Mouse (Mus musculus) E14TG2a.4 (cell line): ENCODE results near the gene Trabd2b.

Source experiments
- CTCF ChIP-seq: conservative IDR thresholded peaks from 2 replicates; pipeline ENCODE4 v1.5.1; 2014; ENCODE audit warnings: low read length
- NANOG ChIP-seq: IDR thresholded peaks from 2 replicates; pipeline ENCODE4 v1.6.1; 2014; ENCODE audit warnings: borderline replicate concordance, low read length, mixed read lengths

GRCm38 (mm10) chr4:114568081-114568605 is 161.6 kb downstream of the Trabd2b start:
- TF ChIP-seq CTCF (no peak), NANOG (no peak)
